Mouse (Mus musculus): ENCODE results near the gene Wdr46. TPM values are rescaled to one million over a fixed set of nuclear protein-coding genes. Genes with fewer than 3 reads are reported as not detected.
A peak's percentile ranks its signal among the peaks of the same experiment; 100 is the strongest.

The Wdr46 gene
- polyA plus RNA-seq, 1 experiment from 2014 or later, result 20.1 TPM

- peaks cover 16% of the 10 kb centered on the region for H3K36me3 ChIP-seq (ENCODE audit: insufficient read depth, low read length)
- peak; percentile 40; the same call in 1 of the 2 replicates for TF ChIP-seq CTCF (IDR thresholded peaks at IDR 0.05; ENCODE audit: low read depth)
- WGBS, result 0% methylated on average over 68 of the region's 80 CpGs
- H3K4me2 ChIP-seq (ENCODE audit: low read length), result peak within 1 kb of the TSS; percentile 100
- peak; percentile 85 for ATAC-seq (replicated peaks; ENCODE audit: low FRiP score, low read depth)
- H3K27ac ChIP-seq, result peak within 1 kb of the TSS; percentile 85
- no peaks in the 10 kb centered on the region for H3K27me3 ChIP-seq (ENCODE audit: insufficient read depth, low read length)
- peak within 1 kb of the TSS; percentile 79 for H3K9ac ChIP-seq (ENCODE audit: low read depth, low read length)
- peak within 1 kb of the TSS; percentile 82 for H3K4me3 ChIP-seq (replicated peaks; ENCODE audit: low read depth, low read length)
- peak; percentile 91 for DNase-seq (ENCODE audit: low spot score)
- peaks cover 3% of the 10 kb centered on the region; the same call in 1 of the 2 replicates for H3K4me1 ChIP-seq (replicated peaks; ENCODE audit: insufficient read depth, low read length)
- no peaks in the 10 kb centered on the region for H3K9me3 ChIP-seq (replicated peaks; ENCODE audit: low read length)
These were observed 10.8 kb upstream of the Wdr46 start, which contains the start of gene Rgl2 for GRCm38 (mm10) chr17:33929371-33930279. Rgl2 (plus strand) TSS chr17:33929543.

GRCm38 (mm10) chr17:33930280-33931158 is 9.9 kb upstream of the Wdr46 start:
- H3K27ac ChIP-seq, result peak overlapping the region; percentile 85
- H3K9ac ChIP-seq (ENCODE audit: low read depth, low read length), result peak overlapping the region; percentile 79
- peak overlapping the region; percentile 82 for H3K4me3 ChIP-seq (replicated peaks; ENCODE audit: low read depth, low read length)
- ATAC-seq (replicated peaks; ENCODE audit: low FRiP score, low read depth), result 0 out of 2 replicates have a peak, but pooled peaks have one; percentile 5
- peak; percentile 41 for DNase-seq (ENCODE audit: low spot score)
- H3K36me3 ChIP-seq (ENCODE audit: insufficient read depth, low read length), result peaks cover 13% of the 10 kb centered on the region
- WGBS, result 1% methylated on average over 39 of the region's 45 CpGs
- H3K4me2 ChIP-seq (ENCODE audit: low read length), result peak overlapping the region; percentile 100
- TF ChIP-seq CTCF (IDR thresholded peaks at IDR 0.05; ENCODE audit: low read depth), result no peak; the same call in 1 of the 2 replicates
- H3K9me3 ChIP-seq (replicated peaks; ENCODE audit: low read length), result no peaks in the 10 kb centered on the region
- no peaks in the 10 kb centered on the region for H3K27me3 ChIP-seq (ENCODE audit: insufficient read depth, low read length)
- peaks cover 3% of the 10 kb centered on the region; the same call in 1 of the 2 replicates for H3K4me1 ChIP-seq (replicated peaks; ENCODE audit: insufficient read depth, low read length)

- H3K9ac ChIP-seq (ENCODE audit: low read depth, low read length), result peak overlapping the region; percentile 79
- H3K36me3 ChIP-seq (ENCODE audit: insufficient read depth, low read length), result peaks cover 18% of the 10 kb centered on the region
- H3K4me3 ChIP-seq (replicated peaks; ENCODE audit: low read depth, low read length), result peak overlapping the region; percentile 82
- peak overlapping the region; percentile 100 for H3K4me2 ChIP-seq (ENCODE audit: low read length)
- H3K9me3 ChIP-seq (replicated peaks; ENCODE audit: low read length), result no peaks in the 10 kb centered on the region
- no peaks in the 10 kb centered on the region for H3K27me3 ChIP-seq (ENCODE audit: insufficient read depth, low read length)
- TF ChIP-seq CTCF (IDR thresholded peaks at IDR 0.05; ENCODE audit: low read depth), result no peak
- peaks cover 3% of the 10 kb centered on the region; the same call in 1 of the 2 replicates for H3K4me1 ChIP-seq (replicated peaks; ENCODE audit: insufficient read depth, low read length)
- ATAC-seq (replicated peaks; ENCODE audit: low FRiP score, low read depth), result no peak
- H3K27ac ChIP-seq, result 0 out of 2 replicates have a peak overlapping the region, but pooled peaks have one; percentile 4
- DNase-seq (ENCODE audit: low spot score), result no peak
- WGBS, result 44% methylated on average over 18 of the region's 18 CpGs
These were observed 9.1 kb upstream of the Wdr46 start for GRCm38 (mm10) chr17:33931159-33931866.

GRCm38 (mm10) chr17:33931947-33932346 is 8.5 kb upstream of the Wdr46 start:
- no peak for TF ChIP-seq CTCF (IDR thresholded peaks at IDR 0.05; ENCODE audit: low read depth)
- Histone ChIP-seq H3K36me3 (ENCODE audit: insufficient read depth, low read length) (peaks cover 16% of the 10 kb centered on the region), H3K9ac (ENCODE audit: low read depth, low read length) (no peak overlapping the region), H3K27ac (no peak overlapping the region), H3K27me3 (ENCODE audit: insufficient read depth, low read length) (no peaks in the 10 kb centered on the region), H3K4me2 (ENCODE audit: low read length) (no peak overlapping the region), H3K9me3 (replicated peaks; ENCODE audit: low read length) (no peaks in the 10 kb centered on the region), H3K4me3 (replicated peaks; ENCODE audit: low read depth, low read length) (no peak overlapping the region), H3K4me1 (replicated peaks; ENCODE audit: insufficient read depth, low read length) (peaks cover 3% of the 10 kb centered on the region; the same call in 1 of the 2 replicates)
- ATAC-seq (replicated peaks; ENCODE audit: low FRiP score, low read depth), result no peak
- 91% methylated on average over 11 of the region's 11 CpGs for WGBS
- no peak for DNase-seq (ENCODE audit: low spot score)

GRCm38 (mm10) chr17:33932448-33932847 is 8.0 kb upstream of the Wdr46 start:
- WGBS, result 90% methylated on average over 14 of the region's 14 CpGs
- DNase-seq (ENCODE audit: low spot score), result no peak
- no peak for ATAC-seq (replicated peaks; ENCODE audit: low FRiP score, low read depth)

More at GRCm38 (mm10) chr17:33932448-33932847, 8.0 kb upstream of the Wdr46 start:
- Histone ChIP-seq H3K4me2 (ENCODE audit: low read length) (no peak overlapping the region), H3K4me1 (replicated peaks; ENCODE audit: insufficient read depth, low read length) (peaks cover 3% of the 10 kb centered on the region; the same call in 1 of the 2 replicates), H3K36me3 (ENCODE audit: insufficient read depth, low read length) (peaks cover 21% of the 10 kb centered on the region), H3K9me3 (replicated peaks; ENCODE audit: low read length) (no peaks in the 10 kb centered on the region), H3K27ac (no peak overlapping the region), H3K27me3 (ENCODE audit: insufficient read depth, low read length) (no peaks in the 10 kb centered on the region), H3K9ac (ENCODE audit: low read depth, low read length) (no peak overlapping the region), H3K4me3 (replicated peaks; ENCODE audit: low read depth, low read length) (no peak overlapping the region)
- no peak for TF ChIP-seq CTCF (IDR thresholded peaks at IDR 0.05; ENCODE audit: low read depth)
